Mouse (Mus musculus) C2C12 (cell line): Measurements from ENCODE around the gene Nr3c2. TPM values are rescaled to one million over a fixed set of nuclear protein-coding genes. Genes with fewer than 3 reads are reported as not detected.

ENCODE experiments used
- H3K27me3 ChIP-seq: one replicate; pipeline ENCODE4 v1.6.1; 2011; ENCODE audit not compliant: control insufficient read depth, insufficient read depth, insufficient read length
- H3K36me3 ChIP-seq: one replicate; pipeline ENCODE4 v1.6.1; 2011; ENCODE audit not compliant: control insufficient read depth, insufficient read depth
- H3K4me3 ChIP-seq: one replicate; pipeline ENCODE4 v1.5.1; 2011; ENCODE audit warnings: mild to moderate bottlenecking, control low read depth; ENCODE audit not compliant: poor library complexity, insufficient read depth, severe bottlenecking
- H3K79me2 ChIP-seq: one replicate; pipeline ENCODE4 v1.6.1; 2011; ENCODE audit not compliant: control insufficient read depth, insufficient read depth
- H3K79me3 ChIP-seq: one replicate; pipeline ENCODE4 v1.6.1; 2011; ENCODE audit warnings: low read depth, control low read depth
- H3ac ChIP-seq: one replicate; pipeline ENCODE3; 2011; ENCODE audit warnings: low read depth; ENCODE audit not compliant: control insufficient read depth, insufficient read length
- CEBPB ChIP-seq: IDR thresholded peaks from one replicate; pipeline ENCODE4 v1.6.1; 2011; ENCODE audit warnings: low read depth, mild to moderate bottlenecking, control low read depth, moderate library complexity
- CTCF ChIP-seq: IDR thresholded peaks from one replicate; pipeline ENCODE4 v1.5.1; 2011; ENCODE audit not compliant: control insufficient read depth, insufficient read depth, insufficient read length
- FOSL1 ChIP-seq: IDR thresholded peaks from one replicate; pipeline ENCODE4 v1.8.0; 2011; ENCODE audit warnings: mild to moderate bottlenecking, low read length; ENCODE audit not compliant: poor library complexity, insufficient read depth, severe bottlenecking
- MAX ChIP-seq: IDR thresholded peaks from one replicate; pipeline ENCODE4 v1.6.1; 2011; ENCODE audit warnings: mild to moderate bottlenecking, control low read depth
- MYOD1 ChIP-seq: IDR thresholded peaks from one replicate; pipeline ENCODE4 v1.6.1; 2011; ENCODE audit warnings: low read depth; ENCODE audit not compliant: control insufficient read depth, insufficient read length
- MYOG ChIP-seq: IDR thresholded peaks from one replicate; pipeline ENCODE4 v1.6.1; 2011; ENCODE audit not compliant: control insufficient read depth, insufficient read length; ENCODE audit errors: extremely low read depth
- USF1 ChIP-seq: IDR thresholded peaks from one replicate; pipeline ENCODE4 v1.6.1; 2011; ENCODE audit warnings: low read depth, mild to moderate bottlenecking, control low read depth, moderate library complexity
- polyA plus RNA-seq: library from polyadenylated mRNA; unstranded; fragments of >200 nt; fragmentation: generic; extraction: Trizol; gene quantifications from one replicate; pipeline ENCODE4 v1.2.1, GENCODE M21; 2012; ENCODE audit warnings: missing spikeins

Gene Nr3c2
- polyA plus RNA-seq, 1 experiment = 0.04 TPM

DNA sequence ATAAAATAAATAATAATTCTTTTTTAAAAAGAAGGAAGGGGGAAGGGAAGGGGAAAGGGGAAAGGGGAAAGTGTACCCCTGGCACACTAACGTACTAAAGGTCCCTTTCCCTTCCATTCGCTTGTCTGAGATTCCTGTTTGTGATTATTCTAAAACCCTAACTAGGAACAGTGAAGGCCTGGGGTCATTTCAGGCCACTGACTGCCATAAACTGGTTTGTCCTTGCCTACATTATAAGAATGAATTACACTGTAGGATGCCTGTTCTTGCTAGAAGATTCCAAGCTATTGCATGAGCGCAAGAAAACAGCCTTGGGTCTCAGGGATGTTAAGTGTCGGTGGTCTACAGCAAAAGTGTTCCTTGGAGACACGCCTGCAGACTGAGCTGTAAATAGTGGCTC, 355.2 kb downstream of the Nr3c2 start:
- H3K36me3 ChIP-seq = peaks cover 43% of the 10 kb centered on the region
- H3K27me3 ChIP-seq = no peaks in the 10 kb centered on the region
- TF ChIP-seq MYOG (no peak), FOSL1 (no peak), CEBPB (no peak), CTCF (no peak), MAX (no peak), MYOD1 (no peak), USF1 (no peak)

GRCm38 (mm10) chr8:77256450-77257084, 357.3 kb downstream of the Nr3c2 start:
- Histone ChIP-seq H3ac (no peak overlapping the region), H3K4me3 (no peak overlapping the region), H3K27me3 (no peaks in the 10 kb centered on the region), H3K79me3 (no peaks in the 10 kb centered on the region), H3K79me2 (no peaks in the 10 kb centered on the region), H3K36me3 (peaks cover 41% of the 10 kb centered on the region)
- TF ChIP-seq FOSL1 (no peak), MAX (no peak), CEBPB (no peak), MYOG (no peak), CTCF (no peak), MYOD1 (no peak), USF1 (no peak)

More for the DNA sequence above, 355.2 kb downstream of the Nr3c2 start:
- Histone ChIP-seq H3ac (no peak overlapping the region), H3K79me3 (no peaks in the 10 kb centered on the region), H3K79me2 (no peaks in the 10 kb centered on the region), H3K4me3 (no peak overlapping the region)

GRCm38 (mm10) chr8:77257085-77257451, 357.8 kb downstream of the Nr3c2 start:
- H3K79me3 ChIP-seq = no peaks in the 10 kb centered on the region
- peaks cover 37% of the 10 kb centered on the region for H3K36me3 ChIP-seq
- no peaks in the 10 kb centered on the region for H3K27me3 ChIP-seq
- H3K79me2 ChIP-seq = no peaks in the 10 kb centered on the region
- no peak overlapping the region for H3K4me3 ChIP-seq
- H3ac ChIP-seq = no peak overlapping the region
- TF ChIP-seq MYOD1 (no peak), CTCF (no peak), USF1 (no peak), MAX (no peak), CEBPB (no peak), FOSL1 (no peak), MYOG (no peak)

DNA sequence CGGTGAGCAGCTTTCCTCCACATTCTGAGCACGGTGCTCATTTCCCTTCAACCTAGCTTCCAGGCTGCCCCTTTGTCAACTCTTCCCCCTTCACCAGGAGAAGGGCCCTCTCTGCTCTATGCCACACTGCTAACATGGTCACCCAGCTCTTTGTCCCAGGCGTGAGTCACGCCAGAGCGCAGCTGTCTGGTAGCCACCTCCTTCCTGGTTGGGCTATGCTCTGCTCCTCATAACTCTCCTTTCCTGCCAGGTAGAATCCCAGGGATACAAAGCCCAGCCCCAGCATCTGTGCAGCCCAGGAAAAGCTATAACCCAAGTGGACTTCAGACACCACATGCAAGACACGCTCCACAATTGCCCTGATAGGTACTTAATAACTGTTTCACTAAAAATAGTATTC, 362.0 kb downstream of the Nr3c2 start:
- Histone ChIP-seq H3K79me2 (no peaks in the 10 kb centered on the region), H3K27me3 (no peaks in the 10 kb centered on the region), H3K36me3 (peaks cover 30% of the 10 kb centered on the region), H3ac (no peak overlapping the region), H3K79me3 (no peaks in the 10 kb centered on the region), H3K4me3 (no peak overlapping the region)
- no peak for TF ChIP-seq CTCF
- no peak for TF ChIP-seq USF1
- no peak for TF ChIP-seq MYOG
- no peak for TF ChIP-seq FOSL1
- no peak for TF ChIP-seq MYOD1
- TF ChIP-seq CEBPB = no peak
- no peak for TF ChIP-seq MAX

DNA sequence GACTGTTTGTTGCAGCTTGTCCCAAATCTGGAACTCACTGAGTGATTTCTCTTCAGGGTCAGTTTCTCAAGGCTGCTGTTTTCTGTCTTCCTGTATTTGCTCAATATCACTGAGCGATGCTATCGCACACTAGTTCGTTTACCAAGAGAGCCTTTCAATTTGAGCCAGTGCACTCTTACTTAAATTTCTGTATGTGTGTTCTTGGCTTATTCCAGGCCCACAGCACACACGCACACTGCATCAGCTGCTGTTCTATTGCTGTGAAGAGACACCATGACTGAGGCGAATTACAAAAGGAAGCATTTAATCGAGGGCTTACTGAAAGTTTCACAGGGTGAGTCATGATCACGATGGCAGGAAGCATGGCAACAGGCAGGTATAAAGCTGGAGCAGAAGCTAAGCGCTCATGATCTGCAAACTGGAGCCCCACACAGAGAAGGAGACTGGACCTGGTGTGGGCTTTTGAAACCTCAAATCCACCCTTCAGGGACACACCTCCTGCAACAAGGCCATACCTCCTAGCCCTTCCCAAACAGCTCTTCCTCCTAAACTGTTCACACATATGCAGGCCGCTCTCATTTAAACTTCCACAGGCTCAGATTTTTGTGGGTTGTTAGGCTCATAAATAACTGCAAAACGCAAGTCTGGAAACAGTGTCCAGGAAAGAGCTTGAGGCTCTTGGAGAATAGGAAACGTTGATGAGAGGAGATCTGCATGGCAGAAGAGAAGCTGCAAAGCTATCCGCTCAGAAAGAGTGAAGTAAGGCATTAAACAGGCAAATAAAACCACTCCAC, 363.2 kb downstream of the Nr3c2 start:
- H3K79me2 ChIP-seq = no peaks in the 10 kb centered on the region

GRCm38 (mm10) chr8:77267941-77268405, 368.7 kb downstream of the Nr3c2 start:
- no peak overlapping the region for H3ac ChIP-seq
- TF ChIP-seq USF1 (no peak), MAX (no peak), CTCF (no peak), MYOG (no peak), MYOD1 (no peak), CEBPB (no peak), FOSL1 (no peak)
- peaks cover 10% of the 10 kb centered on the region for H3K36me3 ChIP-seq
- no peaks in the 10 kb centered on the region for H3K79me2 ChIP-seq
- H3K79me3 ChIP-seq = no peaks in the 10 kb centered on the region
- H3K4me3 ChIP-seq = no peak overlapping the region
- no peaks in the 10 kb centered on the region for H3K27me3 ChIP-seq

More for the DNA sequence above, 363.2 kb downstream of the Nr3c2 start:
- H3K4me3 ChIP-seq = no peak overlapping the region
- no peaks in the 10 kb centered on the region for H3K27me3 ChIP-seq
- TF ChIP-seq USF1 = no peak
- TF ChIP-seq CEBPB = no peak
- no peak for TF ChIP-seq MAX
- TF ChIP-seq CTCF = no peak
- TF ChIP-seq MYOD1 = no peak
- TF ChIP-seq FOSL1 = no peak
- TF ChIP-seq MYOG = no peak
- peaks cover 22% of the 10 kb centered on the region for H3K36me3 ChIP-seq
- no peak overlapping the region for H3ac ChIP-seq
- no peaks in the 10 kb centered on the region for H3K79me3 ChIP-seq
